Mouse (Mus musculus): ENCODE measurements around the gene Btbd18.

GRCm38 (mm10) chr2:84717357-84717756, 58.5 kb downstream of the Btbd18 start:
- no peak for TF ChIP-seq CTCF (IDR thresholded peaks at IDR 0.05; ENCODE audit: borderline replicate concordance, extremely low read depth, insufficient read depth, insufficient read length)
- no peak for TF ChIP-seq POLR2A (IDR thresholded peaks at IDR 0.05; ENCODE audit: borderline replicate concordance, extremely low read depth, insufficient read depth, insufficient read length, poor library complexity, severe bottlenecking)

Data from brain, embryonic 14.5 days (tissue).